Mouse (Mus musculus) embryonic fibroblast, embryonic 13.5 days (primary cell): ENCODE results near the gene Rasal1. TPM values are rescaled to one million over a fixed set of nuclear protein-coding genes. Genes with fewer than 3 reads are reported as not detected.
A peak's percentile ranks its signal among the peaks of the same experiment; 100 is the strongest.

Experiments
- H3K27ac ChIP-seq: 2 replicates; pipeline ENCODE4 v1.5.1; 2012; ENCODE audit warnings: low read length, control low read depth, inconsistent platforms; ENCODE audit not compliant: insufficient read depth
- H3K4me1 ChIP-seq: 2 replicates; pipeline ENCODE4 v1.6.1; 2011; ENCODE audit warnings: low read length; ENCODE audit not compliant: control insufficient read depth, insufficient read depth
- H3K4me3 ChIP-seq: 2 replicates; pipeline ENCODE4 v1.5.1; 2011; ENCODE audit warnings: mild to moderate bottlenecking, control low read depth, low read length; ENCODE audit not compliant: insufficient read depth
- CTCF ChIP-seq: IDR thresholded peaks from 2 replicates; pipeline ENCODE4 v1.5.1; 2011; ENCODE audit warnings: mild to moderate bottlenecking, control low read depth, low read length, moderate library complexity, borderline replicate concordance; ENCODE audit not compliant: insufficient read depth
- POLR2A ChIP-seq: IDR thresholded peaks from 2 replicates; pipeline ENCODE4 v1.6.1; 2011; ENCODE audit warnings: low read depth, mild to moderate bottlenecking, control low read depth, low read length, moderate library complexity
- polyA plus RNA-seq: library from polyadenylated mRNA; stranded (reverse); fragments of >200 nt; gene quantifications from 2 replicates; pipeline ENCODE4 v1.2.4, GENCODE M21; 2011; ENCODE audit warnings: low read depth; ENCODE audit not compliant: missing spikeins, insufficient read length

The Rasal1 gene
- polyA plus RNA-seq: not detected in 2 replicates

DNA sequence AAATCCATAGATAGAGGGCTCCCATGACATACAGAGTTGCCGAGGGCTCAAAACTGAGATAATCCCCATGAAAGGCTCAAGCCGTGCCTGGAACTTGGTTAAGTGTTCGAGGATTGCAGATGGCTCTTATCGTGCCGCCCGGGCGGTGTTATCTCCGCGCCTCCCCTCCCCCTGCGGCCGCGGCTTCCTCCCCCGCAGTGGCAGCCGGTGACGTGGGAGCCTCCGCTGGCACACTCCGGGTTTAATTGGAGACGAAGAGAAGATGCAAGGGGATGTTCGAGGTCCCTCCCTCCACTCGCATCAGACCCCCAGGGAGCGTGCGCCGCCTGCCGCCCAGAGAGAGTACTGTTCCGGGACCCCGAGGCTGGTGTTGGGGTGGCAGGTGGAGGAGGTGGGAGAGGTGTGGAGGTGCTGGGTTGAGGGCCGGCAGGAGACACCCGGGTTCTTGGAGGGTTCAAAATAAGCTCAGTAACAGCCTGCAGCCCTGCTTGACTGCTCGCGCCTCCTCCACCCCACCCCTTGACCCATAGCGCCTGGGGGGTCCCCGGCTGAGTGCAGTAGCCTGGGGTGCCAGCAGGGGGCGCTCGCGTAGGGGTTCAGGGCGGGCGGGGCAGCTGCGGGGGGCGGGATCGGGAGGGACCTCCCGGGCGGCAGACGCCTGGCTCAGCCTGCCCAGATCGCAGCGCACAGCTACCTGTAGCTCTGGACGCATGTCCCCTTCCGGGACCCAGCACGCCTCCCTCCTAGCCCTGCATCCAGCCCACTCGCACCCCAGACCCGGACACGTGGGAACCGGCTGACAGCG is at the start of gene Rasal1:
Gene Rasal1 (plus strand): TSS at position 244 of the 805 bp plus-strand sequence.
- Histone ChIP-seq H3K4me3 (peak within 1 kb of the TSS; percentile 7; the same call in 1 of the 2 replicates), H3K27ac (no peak within 1 kb of the TSS), H3K4me1 (no peaks in the 10 kb centered on the region)
- TF ChIP-seq CTCF (0 out of 2 replicates have a peak, but pooled peaks have one; percentile 27), POLR2A (no peak)

DNA sequence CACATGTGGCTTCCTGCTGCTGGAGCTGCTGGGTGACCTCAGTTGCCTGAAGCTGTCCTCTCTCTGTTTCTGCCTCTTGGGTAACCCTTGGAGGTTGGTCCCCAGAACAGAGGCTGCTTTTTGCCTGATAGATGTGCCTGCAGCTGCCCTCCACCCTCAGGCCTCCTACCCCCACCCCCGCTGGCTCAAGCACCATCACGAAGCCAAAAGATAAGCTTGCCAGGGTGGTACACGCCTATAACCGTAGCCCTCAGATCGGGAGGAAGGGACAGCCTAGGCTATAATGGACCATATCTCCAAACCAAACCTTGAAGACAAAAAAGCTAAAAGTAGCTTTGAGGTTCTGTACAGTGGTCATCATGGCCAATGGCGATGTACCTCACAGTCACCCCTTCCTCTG is 49.0 kb upstream of the Rasal1 start:
- Histone ChIP-seq H3K4me3 (no peak overlapping the region), H3K4me1 (no peaks in the 10 kb centered on the region), H3K27ac (no peak overlapping the region)
- no peak for TF ChIP-seq POLR2A
- TF ChIP-seq CTCF: no peak

DNA sequence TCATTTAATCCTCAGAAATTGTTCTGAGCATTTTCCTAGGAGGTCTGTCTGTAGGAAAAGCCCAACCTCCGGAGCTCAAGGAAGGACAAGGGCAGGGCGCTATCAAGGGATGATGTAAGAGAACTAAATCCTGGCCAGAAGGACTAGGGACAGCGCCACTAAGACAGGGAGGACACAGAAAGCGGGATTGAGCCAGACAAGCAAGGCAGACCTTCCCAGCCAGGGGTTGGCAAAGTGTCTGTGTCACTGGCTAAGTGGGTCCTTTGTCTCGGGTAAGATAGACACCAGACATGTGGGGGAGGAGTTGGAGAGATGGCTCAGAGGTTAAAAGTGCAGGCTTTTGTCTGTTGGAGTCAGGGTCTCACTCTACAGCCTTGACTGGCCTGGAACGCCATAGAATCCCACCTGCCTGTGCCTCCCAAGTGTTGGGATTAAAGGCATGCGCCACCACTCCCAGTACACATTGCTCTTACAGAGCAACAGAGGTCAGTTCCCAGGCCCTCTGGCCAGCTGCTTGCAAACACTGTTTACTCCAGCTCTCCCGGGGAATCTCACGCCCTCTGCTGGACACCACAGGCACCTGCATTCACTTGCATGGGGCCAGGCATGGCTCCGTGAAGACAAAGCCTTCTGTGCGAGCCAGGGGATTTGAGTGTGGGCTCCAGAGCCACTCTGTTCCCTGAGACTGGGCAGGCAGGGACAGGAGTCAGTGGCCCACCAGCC is 47.5 kb upstream of the Rasal1 start:
- Histone ChIP-seq H3K4me1 (no peaks in the 10 kb centered on the region), H3K27ac (no peak overlapping the region), H3K4me3 (no peak overlapping the region)
- TF ChIP-seq POLR2A (no peak), CTCF (peak; percentile 42; the same call in 1 of the 2 replicates)

DNA sequence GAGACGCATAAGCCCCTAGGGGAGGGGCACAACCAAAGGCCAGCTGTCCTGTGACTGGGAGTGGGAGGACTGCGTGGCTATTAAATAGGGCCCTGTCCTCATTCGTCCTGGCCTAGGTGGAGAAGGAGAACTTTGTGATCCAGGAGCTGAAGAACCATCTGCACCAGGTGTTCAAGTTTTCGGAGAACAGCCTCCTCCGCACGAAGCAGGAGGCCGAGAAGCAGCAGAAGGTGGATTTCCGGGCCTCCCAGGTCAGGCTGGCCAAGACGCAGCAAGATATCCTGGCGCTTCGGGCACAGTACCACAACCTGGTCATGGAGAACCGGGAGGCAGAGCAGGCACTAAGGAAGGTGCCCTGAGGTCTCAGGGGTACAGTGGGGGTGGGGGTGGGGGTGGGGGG is 46.4 kb upstream of the Rasal1 start:
- Histone ChIP-seq H3K4me3 (no peak overlapping the region), H3K27ac (no peak overlapping the region), H3K4me1 (no peaks in the 10 kb centered on the region)
- TF ChIP-seq POLR2A: no peak
- no peak for TF ChIP-seq CTCF

DNA sequence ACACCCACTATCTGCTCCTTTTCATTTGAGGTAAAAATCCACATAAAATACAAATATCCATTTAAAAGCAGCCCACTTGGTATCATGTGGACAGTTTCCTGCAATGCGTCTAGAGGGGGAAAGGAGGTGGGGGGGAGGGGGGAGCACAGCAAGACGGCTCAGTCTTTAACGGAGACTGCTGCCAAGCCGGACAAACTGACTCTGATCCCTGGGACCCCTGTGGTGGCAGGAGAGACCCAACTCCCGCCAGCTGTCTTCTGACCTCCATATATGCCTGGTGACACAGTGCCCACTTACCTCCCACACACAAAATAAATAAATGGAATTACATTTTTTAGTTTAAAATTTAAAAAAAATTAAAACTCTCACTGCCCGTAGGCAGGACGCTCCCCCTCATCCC is 45.1 kb upstream of the Rasal1 start:
- no peak overlapping the region for H3K27ac ChIP-seq
- no peaks in the 10 kb centered on the region for H3K4me1 ChIP-seq
- no peak for TF ChIP-seq POLR2A
- no peak for TF ChIP-seq CTCF
- no peak overlapping the region for H3K4me3 ChIP-seq

DNA sequence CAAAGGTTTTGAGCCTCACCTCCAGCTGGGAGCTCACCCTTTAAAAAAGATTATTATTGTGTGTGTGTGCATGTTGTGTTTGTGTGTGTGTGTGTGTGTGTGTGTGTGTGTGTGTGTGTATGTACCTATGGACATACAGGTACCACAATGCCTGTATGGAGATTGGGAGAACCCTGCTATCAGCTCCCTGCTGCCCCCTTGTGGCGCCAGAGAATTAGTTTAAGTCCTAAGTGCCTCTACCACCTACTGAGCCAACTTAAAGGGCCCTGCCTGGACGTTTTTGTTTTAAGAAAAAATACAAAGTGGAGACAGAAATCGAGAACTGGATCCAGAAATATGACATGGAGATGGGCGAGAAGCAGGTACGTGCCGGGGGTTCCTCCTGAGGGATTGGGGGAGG is 43.8 kb upstream of the Rasal1 start:
- no peaks in the 10 kb centered on the region for H3K4me1 ChIP-seq
- TF ChIP-seq POLR2A: no peak
- peak; percentile 48; the same call in 1 of the 2 replicates for TF ChIP-seq CTCF
- peak overlapping the region; percentile 11; the same call in 1 of the 2 replicates for H3K27ac ChIP-seq
- peak overlapping the region; percentile 17; the same call in 1 of the 2 replicates for H3K4me3 ChIP-seq

DNA sequence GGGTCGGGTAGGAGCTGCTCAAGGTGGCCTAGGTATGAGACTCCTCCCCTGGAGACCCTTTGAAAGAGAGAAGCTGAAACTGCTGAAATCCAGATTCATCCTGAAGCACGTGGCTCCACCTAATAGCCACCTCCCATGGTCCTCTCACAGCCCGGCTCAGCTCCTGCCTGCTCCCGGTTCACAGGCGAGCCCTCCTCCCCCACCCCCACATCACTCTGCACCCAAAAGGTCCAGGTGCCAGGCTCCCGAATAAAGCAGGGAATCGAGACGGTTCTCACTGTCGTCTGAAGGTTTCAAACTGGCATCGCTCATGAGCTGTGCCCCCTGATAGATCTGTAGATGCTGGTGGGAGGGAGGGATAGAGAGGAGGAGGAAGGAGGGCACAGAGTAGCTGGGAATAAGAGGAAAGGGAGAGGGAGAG is 43.4 kb upstream of the Rasal1 start:
- Histone ChIP-seq H3K4me3 (peak overlapping the region; percentile 17; the same call in 1 of the 2 replicates), H3K27ac (peak overlapping the region; percentile 11; the same call in 1 of the 2 replicates), H3K4me1 (no peaks in the 10 kb centered on the region)
- TF ChIP-seq CTCF (no peak), POLR2A (0 out of 2 replicates have a peak, but pooled peaks have one; percentile 11)

DNA sequence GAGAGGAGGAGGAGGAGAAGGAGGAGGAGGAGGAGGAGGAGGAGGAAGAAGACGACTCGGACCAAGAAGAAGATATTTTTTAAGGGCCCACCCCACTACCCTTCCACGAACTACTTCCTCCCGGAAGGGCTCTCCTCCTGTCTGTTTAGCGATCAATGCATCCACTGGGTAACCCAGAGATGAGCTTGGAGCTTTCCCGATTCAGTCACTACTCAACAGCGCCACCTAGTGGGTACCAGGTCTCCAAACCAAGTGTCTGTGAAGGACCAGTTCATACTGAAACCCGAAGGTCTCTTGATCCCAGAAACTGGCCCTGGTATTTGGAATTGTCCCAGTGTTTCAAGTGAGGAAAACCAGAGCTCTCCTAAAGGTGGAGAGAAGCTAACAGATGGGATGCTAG is 42.9 kb upstream of the Rasal1 start:
- peak; percentile 50; the same call in 1 of the 2 replicates for TF ChIP-seq CTCF
- TF ChIP-seq POLR2A: 0 out of 2 replicates have a peak, but pooled peaks have one; percentile 38
- Histone ChIP-seq H3K4me3 (peak overlapping the region; percentile 17; the same call in 1 of the 2 replicates), H3K4me1 (no peaks in the 10 kb centered on the region), H3K27ac (no peak overlapping the region)

DNA sequence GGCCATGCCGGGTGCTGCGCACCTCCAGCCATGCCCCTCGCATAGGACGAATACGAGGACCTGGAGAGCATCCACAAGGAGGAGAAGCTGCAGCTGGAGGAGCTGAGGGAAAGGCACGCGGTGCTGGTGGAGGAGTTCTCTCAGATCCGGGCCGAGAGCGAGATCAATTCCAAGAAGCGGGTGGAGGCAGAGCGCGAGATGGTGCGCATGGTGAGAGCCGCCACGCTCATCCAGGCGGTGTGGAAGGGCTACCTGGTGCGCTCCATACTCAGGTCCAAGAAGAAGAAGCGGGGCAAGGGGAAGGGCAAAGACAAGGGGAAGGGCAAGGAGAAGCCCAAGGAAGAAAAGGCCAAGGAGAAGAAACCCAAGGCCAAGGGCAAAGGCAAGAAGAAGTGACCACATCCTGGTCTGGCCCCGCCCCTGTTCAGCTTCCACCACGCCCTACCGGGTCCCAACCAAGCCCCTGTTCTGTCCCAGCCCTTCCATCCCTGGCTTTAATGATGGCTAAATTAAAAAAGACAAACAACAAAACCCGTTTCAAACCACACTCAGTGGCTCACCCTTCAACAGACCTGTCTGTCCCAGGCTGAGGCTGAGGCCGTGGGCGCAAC is 41.9 kb upstream of the Rasal1 start:
- TF ChIP-seq CTCF: no peak
- H3K4me1 ChIP-seq: 0 out of 2 replicates have a peak, but pooled peaks cover 7% of the 10 kb centered on the region
- no peak overlapping the region for H3K4me3 ChIP-seq
- no peak overlapping the region for H3K27ac ChIP-seq
